Mouse (Mus musculus): ENCODE measurements at regions not wholly inside any gene's neighbourhood (a gene's known extent, or its start where the extent isn't known, plus 50 kb on each side); places are given as distances from the start of the nearest gene placed in this dataset.

DNA sequence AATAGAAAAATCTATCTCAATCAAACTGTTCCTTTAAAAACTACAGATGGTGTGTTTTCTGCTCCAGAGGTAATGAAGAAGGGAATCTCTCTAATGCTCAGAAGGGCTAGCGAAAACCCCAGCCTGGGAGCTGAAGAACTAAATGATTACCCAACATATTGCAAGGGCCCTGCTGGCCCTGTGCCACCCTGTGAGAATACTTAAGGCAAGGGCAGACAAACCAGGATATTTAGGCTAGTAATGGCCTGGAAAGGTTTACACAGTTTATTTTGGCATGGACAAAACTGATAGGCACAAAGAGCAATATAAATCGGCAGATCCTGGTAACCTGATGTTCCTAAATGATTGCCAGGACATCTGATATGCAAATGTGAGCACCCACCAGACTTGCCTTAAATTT, 428.3 kb downstream of the Tns3 start:
- WGBS, result 85% methylated on average over 2 of the region's 2 CpGs
- Histone ChIP-seq H3K27ac (ENCODE audit: low read depth, low read length) (no peak overlapping the region), H3K36me3 (ENCODE audit: control insufficient read depth, insufficient read depth, low read length) (no peaks in the 10 kb centered on the region), H3K9me3 (ENCODE audit: control insufficient read depth, low read length) (no peaks in the 10 kb centered on the region), H3K9ac (ENCODE audit: low read length) (no peak overlapping the region), H3K27me3 (ENCODE audit: control insufficient read depth, insufficient read depth, low read length) (no peaks in the 10 kb centered on the region), H3K4me1 (ENCODE audit: control insufficient read depth, insufficient read depth, low read length) (no peaks in the 10 kb centered on the region), H3K4me2 (no peak overlapping the region), H3K4me3 (ENCODE audit: low read depth, low read length) (no peak overlapping the region)
- no peak for DNase-seq (ENCODE audit: low spot score, missing footprints)
- ATAC-seq (ENCODE audit: low FRiP score), result no peak

- H3K4me2 ChIP-seq, result no peak overlapping the region
- ATAC-seq (ENCODE audit: low FRiP score), result no peak
- H3K9me3 ChIP-seq (ENCODE audit: control insufficient read depth, low read length), result no peaks in the 10 kb centered on the region
- no peak overlapping the region for H3K4me3 ChIP-seq (ENCODE audit: low read depth, low read length)
- DNase-seq (ENCODE audit: low spot score, missing footprints), result no peak
- no peak overlapping the region for H3K27ac ChIP-seq (ENCODE audit: low read depth, low read length)
- no peaks in the 10 kb centered on the region for H3K36me3 ChIP-seq (ENCODE audit: control insufficient read depth, insufficient read depth, low read length)
- 79% methylated on average over 9 of the region's 9 CpGs for WGBS
- H3K27me3 ChIP-seq (ENCODE audit: control insufficient read depth, insufficient read depth, low read length), result no peaks in the 10 kb centered on the region
- 0 out of 2 replicates have a peak, but pooled peaks cover 2% of the 10 kb centered on the region for H3K4me1 ChIP-seq (ENCODE audit: control insufficient read depth, insufficient read depth, low read length)
- no peak overlapping the region for H3K9ac ChIP-seq (ENCODE audit: low read length)
Measured at GRCm38 (mm10) chr11:8232636-8233189, 431.6 kb downstream of the Tns3 start.

DNA sequence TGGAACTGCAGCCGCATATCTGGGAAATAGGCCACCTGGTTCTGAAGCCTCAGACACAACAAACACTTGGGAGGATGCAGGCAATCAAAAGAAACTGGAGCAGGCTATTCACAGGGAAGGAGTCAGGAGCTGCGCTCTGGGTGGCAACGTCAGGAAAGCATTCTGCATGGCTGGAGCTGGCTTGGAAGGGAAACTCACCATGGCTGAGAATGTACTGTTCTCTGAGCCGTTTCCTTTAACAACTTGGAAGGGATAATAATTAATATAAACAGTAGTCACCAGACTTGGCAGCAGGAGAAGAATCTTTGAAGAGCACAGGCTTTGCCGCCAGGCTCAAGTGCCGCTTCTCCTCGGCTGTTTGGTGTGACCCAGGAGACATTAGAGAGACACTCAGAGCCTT, 434.5 kb downstream of the Tns3 start:
- Histone ChIP-seq H3K9me3 (ENCODE audit: control insufficient read depth, low read length) (no peaks in the 10 kb centered on the region), H3K27me3 (ENCODE audit: control insufficient read depth, insufficient read depth, low read length) (no peaks in the 10 kb centered on the region), H3K4me2 (no peak overlapping the region), H3K4me1 (ENCODE audit: control insufficient read depth, insufficient read depth, low read length) (0 out of 2 replicates have a peak, but pooled peaks cover 2% of the 10 kb centered on the region), H3K36me3 (ENCODE audit: control insufficient read depth, insufficient read depth, low read length) (no peaks in the 10 kb centered on the region), H3K9ac (ENCODE audit: low read length) (no peak overlapping the region), H3K4me3 (ENCODE audit: low read depth, low read length) (no peak overlapping the region), H3K27ac (ENCODE audit: low read depth, low read length) (no peak overlapping the region)
- WGBS, result 75% methylated on average over 7 of the region's 7 CpGs
- ATAC-seq (ENCODE audit: low FRiP score), result no peak
- no peak for DNase-seq (ENCODE audit: low spot score, missing footprints)

GRCm38 (mm10) chr11:8227772-8228425, 436.4 kb downstream of the Tns3 start:
- ATAC-seq (ENCODE audit: low FRiP score) (peak; percentile 79), DNase-seq (ENCODE audit: low spot score, missing footprints) (no peak)
- 47% methylated on average over 8 of the region's 8 CpGs for WGBS

DNA sequence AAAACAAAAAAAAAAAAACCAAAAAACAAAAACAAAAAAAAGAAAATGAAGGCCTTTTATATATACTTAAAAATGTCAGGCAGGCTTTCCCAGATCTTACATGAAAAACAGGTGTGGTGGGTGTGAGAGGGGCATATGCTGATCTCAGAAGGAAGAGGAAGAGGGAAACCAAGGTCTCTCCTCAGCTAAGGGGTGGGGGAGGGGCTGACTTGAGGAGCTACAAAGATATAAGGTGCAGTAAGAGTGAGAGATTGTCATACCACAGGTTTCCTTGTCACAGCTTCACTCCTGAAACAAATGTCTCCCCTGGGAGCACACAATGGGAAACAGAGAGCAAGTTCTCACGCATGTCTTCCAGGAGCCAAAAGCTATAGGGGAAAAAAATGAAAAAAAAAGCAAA, 440.0 kb downstream of the Tns3 start:
- no peak for ATAC-seq (ENCODE audit: low FRiP score)
- Histone ChIP-seq H3K27me3 (ENCODE audit: control insufficient read depth, insufficient read depth, low read length) (no peaks in the 10 kb centered on the region), H3K4me2 (no peak overlapping the region), H3K9ac (ENCODE audit: low read length) (no peak overlapping the region), H3K36me3 (ENCODE audit: control insufficient read depth, insufficient read depth, low read length) (no peaks in the 10 kb centered on the region), H3K4me3 (ENCODE audit: low read depth, low read length) (no peak overlapping the region), H3K9me3 (ENCODE audit: control insufficient read depth, low read length) (no peaks in the 10 kb centered on the region), H3K4me1 (ENCODE audit: control insufficient read depth, insufficient read depth, low read length) (0 out of 2 replicates have a peak, but pooled peaks cover 2% of the 10 kb centered on the region), H3K27ac (ENCODE audit: low read depth, low read length) (no peak overlapping the region)
- 83% methylated on average over 1 of the region's 1 CpGs for WGBS
- no peak for DNase-seq (ENCODE audit: low spot score, missing footprints)

More at GRCm38 (mm10) chr11:8227772-8228425, 436.4 kb downstream of the Tns3 start:
- Histone ChIP-seq H3K27ac (ENCODE audit: low read depth, low read length) (no peak overlapping the region), H3K4me2 (no peak overlapping the region), H3K9ac (ENCODE audit: low read length) (no peak overlapping the region), H3K27me3 (ENCODE audit: control insufficient read depth, insufficient read depth, low read length) (no peaks in the 10 kb centered on the region), H3K4me3 (ENCODE audit: low read depth, low read length) (no peak overlapping the region), H3K36me3 (ENCODE audit: control insufficient read depth, insufficient read depth, low read length) (no peaks in the 10 kb centered on the region), H3K4me1 (ENCODE audit: control insufficient read depth, insufficient read depth, low read length) (0 out of 2 replicates have a peak, but pooled peaks cover 2% of the 10 kb centered on the region), H3K9me3 (ENCODE audit: control insufficient read depth, low read length) (no peaks in the 10 kb centered on the region)

DNA sequence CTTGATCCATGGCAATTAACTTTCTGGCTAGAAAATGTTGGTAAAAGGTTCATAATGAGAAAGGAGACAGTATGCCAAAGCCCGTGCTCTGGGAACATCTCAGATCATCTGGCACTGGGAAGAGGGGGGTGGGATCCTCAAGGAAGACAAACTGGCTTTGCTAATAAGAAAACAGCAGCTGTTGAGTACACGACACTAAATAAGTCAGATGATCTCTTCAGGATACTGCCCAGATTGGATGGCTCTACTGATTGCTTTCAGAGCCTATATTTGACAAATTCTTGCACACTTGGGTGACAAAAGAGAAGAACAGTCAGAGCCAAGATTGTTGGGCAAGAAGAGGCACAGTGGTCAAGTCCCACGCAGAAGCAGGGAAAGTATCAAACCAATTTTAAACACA, 443.7 kb downstream of the Tns3 start:
- Histone ChIP-seq H3K4me3 (ENCODE audit: low read depth, low read length) (no peak overlapping the region), H3K27ac (ENCODE audit: low read depth, low read length) (no peak overlapping the region), H3K9me3 (ENCODE audit: control insufficient read depth, low read length) (no peaks in the 10 kb centered on the region), H3K4me1 (ENCODE audit: control insufficient read depth, insufficient read depth, low read length) (no peaks in the 10 kb centered on the region), H3K27me3 (ENCODE audit: control insufficient read depth, insufficient read depth, low read length) (no peaks in the 10 kb centered on the region), H3K36me3 (ENCODE audit: control insufficient read depth, insufficient read depth, low read length) (no peaks in the 10 kb centered on the region), H3K4me2 (no peak overlapping the region), H3K9ac (ENCODE audit: low read length) (no peak overlapping the region)
- DNase-seq (ENCODE audit: low spot score, missing footprints) (no peak), ATAC-seq (ENCODE audit: low FRiP score) (no peak)
- 82% methylated on average over 3 of the region's 3 CpGs for WGBS

- no peaks in the 10 kb centered on the region for H3K9me3 ChIP-seq (ENCODE audit: control insufficient read depth, low read length)
- no peaks in the 10 kb centered on the region for H3K4me1 ChIP-seq (ENCODE audit: control insufficient read depth, insufficient read depth, low read length)
- H3K27me3 ChIP-seq (ENCODE audit: control insufficient read depth, insufficient read depth, low read length), result no peaks in the 10 kb centered on the region
- 73% methylated on average over 6 of the region's 6 CpGs for WGBS
- H3K9ac ChIP-seq (ENCODE audit: low read length), result no peak overlapping the region
- no peak overlapping the region for H3K27ac ChIP-seq (ENCODE audit: low read depth, low read length)
- ATAC-seq (ENCODE audit: low FRiP score) (no peak), DNase-seq (ENCODE audit: low spot score, missing footprints) (no peak)
- no peak overlapping the region for H3K4me3 ChIP-seq (ENCODE audit: low read depth, low read length)
- no peaks in the 10 kb centered on the region for H3K36me3 ChIP-seq (ENCODE audit: control insufficient read depth, insufficient read depth, low read length)
- H3K4me2 ChIP-seq, result no peak overlapping the region
Measured at GRCm38 (mm10) chr11:8219911-8220310, 444.4 kb downstream of the Tns3 start.

DNA sequence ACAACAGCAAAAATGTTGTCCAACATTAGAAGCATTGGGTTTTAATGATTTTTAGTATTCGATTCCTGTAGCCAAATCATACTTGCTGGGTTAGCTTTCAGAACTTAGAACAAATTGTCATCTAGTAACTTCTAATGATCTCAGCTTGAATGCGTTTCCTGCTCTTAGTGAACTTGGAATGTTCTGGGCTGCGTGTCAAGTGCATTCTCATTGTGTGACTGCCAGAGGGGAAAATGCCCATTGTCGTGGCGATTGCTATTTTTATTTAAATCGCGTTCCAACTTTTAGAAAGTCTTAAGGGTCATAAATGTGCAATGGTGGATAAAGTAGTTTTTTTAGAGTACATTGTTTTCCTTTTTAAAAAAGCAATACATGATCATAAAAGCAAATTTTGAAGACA, 448.7 kb downstream of the Tns3 start:
- ATAC-seq (ENCODE audit: low FRiP score) (no peak), DNase-seq (ENCODE audit: low spot score, missing footprints) (no peak)
- H3K27me3 ChIP-seq (ENCODE audit: control insufficient read depth, insufficient read depth, low read length), result no peaks in the 10 kb centered on the region
- no peaks in the 10 kb centered on the region for H3K36me3 ChIP-seq (ENCODE audit: control insufficient read depth, insufficient read depth, low read length)
- no peaks in the 10 kb centered on the region for H3K9me3 ChIP-seq (ENCODE audit: control insufficient read depth, low read length)
- H3K27ac ChIP-seq (ENCODE audit: low read depth, low read length), result no peak overlapping the region
- no peaks in the 10 kb centered on the region for H3K4me1 ChIP-seq (ENCODE audit: control insufficient read depth, insufficient read depth, low read length)
- no peak overlapping the region for H3K9ac ChIP-seq (ENCODE audit: low read length)
- 76% methylated on average over 7 of the region's 7 CpGs for WGBS
- no peak overlapping the region for H3K4me3 ChIP-seq (ENCODE audit: low read depth, low read length)
- H3K4me2 ChIP-seq, result no peak overlapping the region

- 69% methylated on average over 2 of the region's 2 CpGs for WGBS
- ATAC-seq (ENCODE audit: low FRiP score), result no peak
- Histone ChIP-seq H3K4me1 (ENCODE audit: control insufficient read depth, insufficient read depth, low read length) (no peaks in the 10 kb centered on the region), H3K9ac (ENCODE audit: low read length) (no peak overlapping the region), H3K4me2 (no peak overlapping the region), H3K9me3 (ENCODE audit: control insufficient read depth, low read length) (no peaks in the 10 kb centered on the region), H3K27me3 (ENCODE audit: control insufficient read depth, insufficient read depth, low read length) (no peaks in the 10 kb centered on the region), H3K27ac (ENCODE audit: low read depth, low read length) (no peak overlapping the region), H3K36me3 (ENCODE audit: control insufficient read depth, insufficient read depth, low read length) (no peaks in the 10 kb centered on the region), H3K4me3 (ENCODE audit: low read depth, low read length) (no peak overlapping the region)
- no peak for DNase-seq (ENCODE audit: low spot score, missing footprints)
Measured at GRCm38 (mm10) chr11:8214305-8214903, 449.9 kb downstream of the Tns3 start.
